ENCODE assay signal across 20 mouse cellular contexts in the genomic region with DNA sequence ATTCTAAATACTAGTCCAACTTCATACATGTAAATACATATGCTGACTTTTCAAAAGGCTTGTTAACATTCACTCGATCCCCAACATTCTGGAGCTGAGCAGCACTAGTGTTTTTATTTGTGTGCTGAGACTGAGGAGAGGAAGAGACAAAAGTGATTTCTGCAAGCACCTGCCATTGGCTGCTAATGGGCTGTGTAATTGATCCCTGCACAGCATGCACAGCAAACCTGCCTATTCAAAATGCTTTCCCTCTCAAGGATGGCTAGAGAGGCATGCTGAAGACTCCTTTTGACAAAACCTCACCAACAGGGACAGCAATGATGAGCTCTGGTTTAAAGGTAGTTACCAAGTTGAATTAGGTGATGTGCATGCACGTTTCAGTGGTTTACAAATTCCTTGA.
A peak's percentile ranks its signal among the peaks of the same experiment; 100 is the strongest.
DNase-seq lines count a peak whose midpoint lies in the region; ATAC-seq and TF ChIP-seq lines count a peak whose summit lies in the region.
"Had no signal": no experiment of that assay in that cellular context is flagged by ENCODE, and none has a peak within 500 bp of the region (broad histone marks: within the 10 kb centered on the region; RNA-seq: fewer than 3 reads in every experiment).

No protein-coding gene starts in this region.

- 71% methylated on average over 2 of the region's 2 CpGs for WGBS in hindbrain, embryonic 11.5 days
- WGBS in hindbrain, embryonic 10.5 days = 81% methylated on average over 2 of the region's 2 CpGs
- 69% methylated on average over 2 of the region's 2 CpGs for WGBS in midbrain, embryonic 14.5 days
- 67% methylated on average over 2 of the region's 2 CpGs for WGBS in midbrain, embryonic 15.5 days
- 58% methylated on average over 2 of the region's 2 CpGs for WGBS in neural tube, embryonic 13.5 days
- 60% methylated on average over 2 of the region's 2 CpGs for WGBS in liver, postnatal 0 days (ENCODE audit: insufficient replicate concordance)

- H3K4me2 ChIP-seq in hindbrain, embryonic 11.5 days (replicated peaks; ENCODE audit: low read depth, low read length) = no peak overlapping the region
- no peak overlapping the region for H3K4me2 ChIP-seq in midbrain, embryonic 14.5 days (ENCODE audit: low read length)
- H3K4me2 ChIP-seq in midbrain, embryonic 15.5 days = no peak overlapping the region
- H3K4me2 ChIP-seq in neural tube, embryonic 13.5 days = no peak overlapping the region
- H3K4me2 ChIP-seq in liver, postnatal 0 days (ENCODE audit: low read depth, low read length) = no peak overlapping the region
- H3K4me2 ChIP-seq: embryonic facial prominence, embryonic 12.5 days; forebrain, embryonic 13.5 days; forebrain, embryonic 15.5 days had no signal

- no peak for ATAC-seq in hindbrain, embryonic 11.5 days (ENCODE audit: low FRiP score)
- no peak for ATAC-seq in midbrain, embryonic 14.5 days (ENCODE audit: low FRiP score, low TSS enrichment)
- ATAC-seq in midbrain, embryonic 15.5 days (replicated peaks) = no peak
- ATAC-seq in neural tube, embryonic 13.5 days (ENCODE audit: low read depth) = peak; percentile 63
- no peak for ATAC-seq in liver, postnatal 0 days
- ATAC-seq: forebrain, embryonic 13.5 days; forebrain, embryonic 15.5 days had no signal

- no peaks in the 10 kb centered on the region for H3K36me3 ChIP-seq in hindbrain, embryonic 11.5 days (ENCODE audit: control insufficient read depth, insufficient read depth, low read length)
- no peaks in the 10 kb centered on the region for H3K36me3 ChIP-seq in hindbrain, embryonic 10.5 days
- no peaks in the 10 kb centered on the region for H3K36me3 ChIP-seq in midbrain, embryonic 14.5 days (ENCODE audit: control insufficient read depth, insufficient read depth, low read length)
- no peaks in the 10 kb centered on the region for H3K36me3 ChIP-seq in midbrain, embryonic 15.5 days (replicated peaks)
- H3K36me3 ChIP-seq in neural tube, embryonic 13.5 days = no peaks in the 10 kb centered on the region
- H3K36me3 ChIP-seq in liver, postnatal 0 days (replicated peaks; ENCODE audit: insufficient read depth, low read length) = no peaks in the 10 kb centered on the region
- H3K36me3 ChIP-seq: embryonic facial prominence, embryonic 10.5 days; embryonic facial prominence, embryonic 12.5 days; forebrain, embryonic 15.5 days had no signal

- H3K9ac ChIP-seq in hindbrain, embryonic 11.5 days (ENCODE audit: low read depth, low read length) = no peak overlapping the region
- H3K9ac ChIP-seq in midbrain, embryonic 14.5 days (replicated peaks; ENCODE audit: low read length) = no peak overlapping the region
- H3K9ac ChIP-seq in midbrain, embryonic 15.5 days = no peak overlapping the region
- H3K9ac ChIP-seq in neural tube, embryonic 13.5 days = no peak overlapping the region
- no peak overlapping the region for H3K9ac ChIP-seq in liver, postnatal 0 days (replicated peaks)
- H3K9ac ChIP-seq: embryonic facial prominence, embryonic 12.5 days; forebrain, embryonic 13.5 days; forebrain, embryonic 15.5 days had no signal

- peak; percentile 1 for DNase-seq in hindbrain, embryonic 11.5 days (ENCODE audit: low spot score)
- DNase-seq in hindbrain, embryonic 10.5 days (ENCODE audit: low spot score) = no peak
- peak; percentile 14 for DNase-seq in midbrain, embryonic 14.5 days
- no peak for DNase-seq in neural tube, embryonic 10.5 days (ENCODE audit: extremely low spot score, low spot score)
- no peak for DNase-seq in liver, postnatal 0 days
- DNase-seq: adrenal gland, adult 2 months; adrenal gland, postnatal 10 days; adrenal gland, postnatal 25 days; B cell, adult 2 months; cerebellum, adult 11-12 months; cerebellum, adult 2 months; cerebellum, adult 9-10 months; cerebellum, postnatal 10 days; cerebellum, postnatal 25 days had no signal

- no peak overlapping the region for H3K27ac ChIP-seq in hindbrain, embryonic 11.5 days (ENCODE audit: low read depth, low read length)
- H3K27ac ChIP-seq in hindbrain, embryonic 10.5 days = no peak overlapping the region
- H3K27ac ChIP-seq in midbrain, embryonic 14.5 days (replicated peaks; ENCODE audit: low read depth, low read length) = no peak overlapping the region
- H3K27ac ChIP-seq in midbrain, embryonic 15.5 days = no peak overlapping the region
- no peak overlapping the region for H3K27ac ChIP-seq in neural tube, embryonic 13.5 days (replicated peaks)
- no peak overlapping the region for H3K27ac ChIP-seq in liver, postnatal 0 days (ENCODE audit: low read depth)
- H3K27ac ChIP-seq: embryonic facial prominence, embryonic 10.5 days; embryonic facial prominence, embryonic 12.5 days; forebrain, embryonic 13.5 days; forebrain, embryonic 15.5 days had no signal

- TF ChIP-seq CTCF in liver, postnatal 0 days (IDR thresholded peaks at IDR 0.05; ENCODE audit: low read depth) = no peak

- no peaks in the 10 kb centered on the region for H3K27me3 ChIP-seq in hindbrain, embryonic 11.5 days (ENCODE audit: control insufficient read depth, insufficient read depth, low read length)
- no peaks in the 10 kb centered on the region for H3K27me3 ChIP-seq in hindbrain, embryonic 10.5 days (ENCODE audit: insufficient read depth, poor library complexity, severe bottlenecking)
- no peaks in the 10 kb centered on the region for H3K27me3 ChIP-seq in midbrain, embryonic 14.5 days (ENCODE audit: control insufficient read depth, insufficient read depth, low read length)
- no peaks in the 10 kb centered on the region for H3K27me3 ChIP-seq in midbrain, embryonic 15.5 days (replicated peaks)
- no peaks in the 10 kb centered on the region for H3K27me3 ChIP-seq in neural tube, embryonic 13.5 days
- H3K27me3 ChIP-seq in liver, postnatal 0 days (ENCODE audit: insufficient read depth, low read length) = no peaks in the 10 kb centered on the region
- H3K27me3 ChIP-seq: embryonic facial prominence, embryonic 12.5 days; forebrain, embryonic 13.5 days; forebrain, embryonic 15.5 days had no signal

- H3K4me1 ChIP-seq in hindbrain, embryonic 11.5 days (replicated peaks; ENCODE audit: control insufficient read depth, insufficient read depth, low read length) = no peaks in the 10 kb centered on the region
- H3K4me1 ChIP-seq in hindbrain, embryonic 10.5 days (replicated peaks) = no peaks in the 10 kb centered on the region
- H3K4me1 ChIP-seq in midbrain, embryonic 14.5 days (ENCODE audit: control insufficient read depth, insufficient read depth, low read length) = no peaks in the 10 kb centered on the region
- H3K4me1 ChIP-seq in midbrain, embryonic 15.5 days = no peaks in the 10 kb centered on the region
- H3K4me1 ChIP-seq in neural tube, embryonic 13.5 days (replicated peaks) = no peaks in the 10 kb centered on the region
- H3K4me1 ChIP-seq in liver, postnatal 0 days (ENCODE audit: insufficient read depth) = no peaks in the 10 kb centered on the region
- H3K4me1 ChIP-seq: embryonic facial prominence, embryonic 10.5 days; embryonic facial prominence, embryonic 12.5 days; forebrain, embryonic 13.5 days; forebrain, embryonic 15.5 days had no signal

- TF ChIP-seq EP300 in liver, postnatal 0 days (IDR thresholded peaks at IDR 0.05; ENCODE audit: low read depth) = no peak

- H3K4me3 ChIP-seq in hindbrain, embryonic 11.5 days (ENCODE audit: low read depth, low read length) = no peak overlapping the region
- no peak overlapping the region for H3K4me3 ChIP-seq in hindbrain, embryonic 10.5 days
- no peak overlapping the region for H3K4me3 ChIP-seq in midbrain, embryonic 14.5 days (replicated peaks; ENCODE audit: low read depth, low read length)
- no peak overlapping the region for H3K4me3 ChIP-seq in midbrain, embryonic 15.5 days
- no peak overlapping the region for H3K4me3 ChIP-seq in neural tube, embryonic 13.5 days
- no peak overlapping the region for H3K4me3 ChIP-seq in liver, postnatal 0 days (ENCODE audit: low read depth, low read length)
- H3K4me3 ChIP-seq: embryonic facial prominence, embryonic 10.5 days; embryonic facial prominence, embryonic 12.5 days; forebrain, embryonic 13.5 days; forebrain, embryonic 15.5 days had no signal

- no peaks in the 10 kb centered on the region for H3K9me3 ChIP-seq in hindbrain, embryonic 11.5 days (ENCODE audit: control insufficient read depth, low read length)
- no peaks in the 10 kb centered on the region for H3K9me3 ChIP-seq in hindbrain, embryonic 10.5 days
- no peaks in the 10 kb centered on the region for H3K9me3 ChIP-seq in midbrain, embryonic 14.5 days (ENCODE audit: control insufficient read depth, low read length)
- no peaks in the 10 kb centered on the region for H3K9me3 ChIP-seq in midbrain, embryonic 15.5 days
- no peaks in the 10 kb centered on the region for H3K9me3 ChIP-seq in neural tube, embryonic 13.5 days
- no peaks in the 10 kb centered on the region for H3K9me3 ChIP-seq in liver, postnatal 0 days (ENCODE audit: low read length)
- H3K9me3 ChIP-seq: embryonic facial prominence, embryonic 10.5 days; embryonic facial prominence, embryonic 12.5 days; forebrain, embryonic 13.5 days; forebrain, embryonic 15.5 days had no signal

Comparison
In these comparisons a context has a peak if more than half of its experiments do, and no peak if none do; other contexts are left out.
1. DNase-seq: peak in hindbrain, embryonic 11.5 days (single experiment) and midbrain, embryonic 14.5 days (single experiment); none in hindbrain, embryonic 10.5 days (single experiment), neural tube, embryonic 10.5 days (single experiment) and liver, postnatal 0 days (single experiment).